Mouse (Mus musculus) splenic B cell, adult 2 months (primary cell): Measurements from ENCODE around the gene Fblim1.

ENCODE experiments used
- DNase-seq: peaks from one replicate; pipeline ENCODE4 v3.0.0-alpha.2; 2011; ENCODE audit warnings: low read depth, low spot score
- H3K27me3 ChIP-seq: 2 replicates; pipeline ENCODE4 v1.6.1; 2012; ENCODE audit warnings: mild to moderate bottlenecking, low read length, moderate library complexity, mixed read lengths; ENCODE audit not compliant: control insufficient read depth, poor library complexity, insufficient read depth, severe bottlenecking
- H3K36me3 ChIP-seq: 2 replicates; pipeline ENCODE4 v1.6.1; 2012; ENCODE audit warnings: mild to moderate bottlenecking, low read length, moderate library complexity, mixed read lengths; ENCODE audit not compliant: control insufficient read depth, poor library complexity, insufficient read depth, severe bottlenecking

Fblim1 gene

DNA sequence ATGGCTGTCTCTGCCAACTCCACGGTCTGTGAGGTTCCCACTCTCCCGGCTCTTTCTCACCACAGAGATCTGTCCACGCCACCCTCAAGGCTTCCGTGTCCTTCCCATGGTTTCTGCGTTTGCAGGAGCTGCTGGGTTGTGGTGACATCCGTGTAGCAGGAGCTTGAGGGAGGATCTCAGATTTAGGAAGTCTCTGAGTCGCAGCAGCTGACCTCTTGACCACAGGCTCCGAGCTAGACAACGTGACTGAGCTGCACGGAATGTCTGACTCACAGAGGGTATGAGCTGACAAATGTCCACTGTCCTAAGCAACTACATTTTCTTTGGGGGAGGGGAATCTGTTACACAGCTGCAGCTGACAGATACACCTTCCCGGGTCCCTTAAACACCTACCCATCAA lies at the start of gene Fblim1:
TSS of gene Fblim1 (minus strand) at position 236 of the 400 bp plus-strand sequence.
- H3K27me3 ChIP-seq = peaks cover 2% of the 10 kb centered on the region; the same call in 1 of the 2 replicates
- DNase-seq = no peak
- H3K36me3 ChIP-seq = no peaks in the 10 kb centered on the region

DNA sequence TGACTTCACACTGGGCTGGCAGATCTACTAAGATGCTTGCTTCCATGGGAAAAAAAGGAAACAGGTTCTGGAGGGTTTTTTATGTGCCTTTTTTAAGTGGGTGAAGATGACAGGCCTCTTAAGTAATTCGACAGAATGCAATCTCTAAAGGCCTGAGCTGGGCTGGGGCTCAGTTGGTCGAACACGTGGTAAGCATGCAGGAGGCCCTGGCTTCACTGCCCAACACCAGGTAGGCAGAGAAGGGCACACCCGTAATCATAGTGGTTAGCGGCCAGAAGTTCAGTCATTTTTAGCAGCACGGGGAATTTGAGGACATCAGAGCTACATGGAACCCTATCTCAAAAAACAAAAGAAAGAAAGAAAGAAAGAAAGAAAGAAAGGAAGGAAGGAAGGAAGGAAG lies 48.6 kb upstream of the Fblim1 start:
- H3K36me3 ChIP-seq = no peaks in the 10 kb centered on the region
- no peak for DNase-seq
- no peaks in the 10 kb centered on the region for H3K27me3 ChIP-seq

- Histone ChIP-seq H3K27me3 (no peaks in the 10 kb centered on the region), H3K36me3 (no peaks in the 10 kb centered on the region)
- no peak for DNase-seq
These were observed 47.9 kb upstream of the Fblim1 start for GRCm38 (mm10) chr4:141653813-141654212.

- no peak for DNase-seq
- no peaks in the 10 kb centered on the region for H3K36me3 ChIP-seq
- no peaks in the 10 kb centered on the region for H3K27me3 ChIP-seq
These were observed 47.1 kb upstream of the Fblim1 start for GRCm38 (mm10) chr4:141653044-141653443.

- Histone ChIP-seq H3K27me3 (no peaks in the 10 kb centered on the region), H3K36me3 (no peaks in the 10 kb centered on the region)
These were observed 46.0 kb upstream of the Fblim1 start for GRCm38 (mm10) chr4:141651944-141652343.

DNA sequence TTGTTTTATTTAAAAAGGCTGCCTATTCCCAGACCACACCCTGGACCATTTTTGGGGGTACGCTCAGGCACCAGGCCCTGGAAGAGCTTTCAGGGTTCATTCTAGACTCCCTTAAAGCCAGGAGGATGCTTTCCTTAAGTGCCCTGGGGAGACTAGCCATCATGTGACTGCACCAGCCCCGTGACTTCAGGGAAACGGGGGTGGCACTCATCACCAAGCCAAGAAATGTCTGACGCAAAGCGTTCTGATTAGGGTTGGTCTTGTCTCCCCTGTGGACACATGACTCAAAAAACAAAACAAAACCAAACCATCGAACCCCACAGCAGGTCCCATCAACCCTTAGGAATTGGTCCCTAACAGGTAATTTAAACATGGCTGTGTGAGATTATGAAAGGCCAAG lies 45.4 kb upstream of the Fblim1 start:
- H3K36me3 ChIP-seq = no peaks in the 10 kb centered on the region
- no peak for DNase-seq
- no peaks in the 10 kb centered on the region for H3K27me3 ChIP-seq

More at GRCm38 (mm10) chr4:141651944-141652343, 46.0 kb upstream of the Fblim1 start:
- no peak for DNase-seq

DNA sequence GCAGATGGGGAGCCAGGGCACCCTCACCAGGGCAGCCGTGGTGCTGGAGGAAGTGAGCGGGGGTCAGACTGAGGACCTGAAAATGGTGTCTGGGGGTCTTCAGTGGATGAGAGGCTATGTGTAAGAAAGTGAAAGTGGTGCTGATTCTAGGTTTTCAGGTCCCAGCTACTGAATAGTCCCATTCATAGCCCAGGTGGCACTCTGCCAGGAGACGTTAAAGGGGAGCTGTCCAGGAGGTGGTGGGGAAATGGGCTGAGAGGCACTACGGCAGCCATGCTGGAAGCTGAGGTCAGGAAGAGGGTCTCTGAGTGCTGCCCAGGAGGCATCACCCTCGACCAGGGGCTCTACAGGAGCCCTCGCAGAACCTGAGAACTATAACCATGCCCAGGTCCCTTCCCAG lies 43.3 kb upstream of the Fblim1 start:
- H3K27me3 ChIP-seq = no peaks in the 10 kb centered on the region
- no peaks in the 10 kb centered on the region for H3K36me3 ChIP-seq
- DNase-seq = no peak

GRCm38 (mm10) chr4:141648262-141648661 lies 42.4 kb upstream of the Fblim1 start:
- DNase-seq = no peak
- no peaks in the 10 kb centered on the region for H3K27me3 ChIP-seq

GRCm38 (mm10) chr4:141647187-141647586 lies 41.3 kb upstream of the Fblim1 start:
- DNase-seq = no peak
- no peaks in the 10 kb centered on the region for H3K36me3 ChIP-seq
- no peaks in the 10 kb centered on the region for H3K27me3 ChIP-seq

More at GRCm38 (mm10) chr4:141648262-141648661, 42.4 kb upstream of the Fblim1 start:
- no peaks in the 10 kb centered on the region for H3K36me3 ChIP-seq

DNA sequence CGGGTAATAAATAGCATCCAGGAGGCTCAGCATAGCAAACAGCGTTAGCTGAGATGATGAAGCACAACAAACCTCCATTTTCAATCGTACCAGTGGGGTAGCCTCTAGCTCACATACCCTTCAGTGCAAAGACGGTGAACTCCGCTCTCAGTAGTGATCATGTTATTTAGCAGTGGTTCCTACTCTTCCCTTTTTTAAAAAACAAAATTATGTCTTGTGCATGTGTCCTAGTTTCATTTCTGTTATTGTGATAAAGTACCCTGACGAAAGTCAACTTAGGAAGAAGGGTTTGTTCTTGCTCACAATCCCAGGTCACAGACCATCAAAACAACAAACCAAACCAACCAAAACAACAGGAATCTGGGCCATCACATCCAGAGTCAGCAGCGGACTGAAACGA lies 40.1 kb upstream of the Fblim1 start:
- H3K27me3 ChIP-seq = no peaks in the 10 kb centered on the region
- DNase-seq = no peak
- H3K36me3 ChIP-seq = no peaks in the 10 kb centered on the region

GRCm38 (mm10) chr4:141643118-141643855 lies 37.4 kb upstream of the Fblim1 start:
- no peak for DNase-seq

GRCm38 (mm10) chr4:141641961-141642811 lies 36.3 kb upstream of the Fblim1 start:
- no peaks in the 10 kb centered on the region for H3K36me3 ChIP-seq
- H3K27me3 ChIP-seq = no peaks in the 10 kb centered on the region
- no peak for DNase-seq

More at GRCm38 (mm10) chr4:141643118-141643855, 37.4 kb upstream of the Fblim1 start:
- Histone ChIP-seq H3K27me3 (no peaks in the 10 kb centered on the region), H3K36me3 (no peaks in the 10 kb centered on the region)

DNA sequence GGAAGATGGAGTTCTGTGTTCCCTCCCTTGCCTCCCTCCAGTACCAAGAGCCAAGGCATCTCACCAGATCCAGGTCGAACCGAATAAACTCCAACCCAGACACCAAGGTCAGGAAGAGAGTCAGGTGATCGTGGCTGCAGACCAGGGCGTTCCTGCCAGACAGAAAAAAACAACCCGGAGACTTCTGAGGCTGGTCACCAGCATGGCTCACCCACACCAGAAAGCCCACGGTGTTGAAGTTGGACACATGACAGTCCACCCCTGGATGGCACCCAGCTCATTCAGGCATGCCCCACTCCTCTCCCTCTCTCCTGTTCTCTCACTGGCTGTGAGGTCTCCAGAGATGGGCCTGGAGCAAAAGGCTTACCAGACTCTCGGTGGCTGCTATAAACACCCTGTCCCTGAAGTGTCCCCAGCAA lies 35.5 kb upstream of the Fblim1 start:
- no peak for DNase-seq
- Histone ChIP-seq H3K27me3 (no peaks in the 10 kb centered on the region), H3K36me3 (no peaks in the 10 kb centered on the region)

- no peak for DNase-seq
- Histone ChIP-seq H3K27me3 (no peaks in the 10 kb centered on the region), H3K36me3 (no peaks in the 10 kb centered on the region)
These were observed 33.6 kb upstream of the Fblim1 start for GRCm38 (mm10) chr4:141639474-141639873.

- no peak for DNase-seq
- Histone ChIP-seq H3K36me3 (no peaks in the 10 kb centered on the region), H3K27me3 (no peaks in the 10 kb centered on the region)
These were observed 30.8 kb upstream of the Fblim1 start for GRCm38 (mm10) chr4:141636693-141637092.
